Mouse (Mus musculus) right cerebral cortex, adult 2 months (tissue): Measurements from ENCODE around the gene Kng1.
A peak's percentile ranks its signal among the peaks of the same experiment; 100 is the strongest.
"Not testable (repeated sequence)": the region's sequence is repeated elsewhere in the genome, so short reads cannot be mapped to it uniquely, and the experiment has no call there.

ENCODE experiments used
- DNase-seq, 2 experiments: peaks; one replicate each; pipeline ENCODE4 v3.0.0; 2021 to 2022; ENCODE audit warnings: low spot score in 2 of 2

Gene Kng1

GRCm38 (mm10) chr16:23057668-23058447 lies at the start of gene Kng1:
Gene Kng1, plus strand, starts transcription at chr16:23057865.
- not testable (repeated sequence) for DNase-seq

- not testable (repeated sequence) for DNase-seq
Measured at GRCm38 (mm10) chr16:23013786-23014185, 43.9 kb upstream of the Kng1 start.

GRCm38 (mm10) chr16:23014645-23015044 lies 43.0 kb upstream of the Kng1 start:
- DNase-seq: peak in 1 of 2 experiments; percentile 4

- DNase-seq: not testable (repeated sequence)
Measured at GRCm38 (mm10) chr16:23020571-23020970, 37.1 kb upstream of the Kng1 start.

GRCm38 (mm10) chr16:23025111-23025510 lies 32.6 kb upstream of the Kng1 start:
- no peak for DNase-seq

GRCm38 (mm10) chr16:23026582-23026981 lies 31.1 kb upstream of the Kng1 start:
- DNase-seq: no peak

GRCm38 (mm10) chr16:23027341-23027740 lies 30.3 kb upstream of the Kng1 start:
- DNase-seq: not testable (repeated sequence)

- DNase-seq: not testable (repeated sequence)
Measured at GRCm38 (mm10) chr16:23028966-23029600, 28.6 kb upstream of the Kng1 start, which contains the start of gene Kng2. Gene Kng2, minus strand, starts transcription at chr16:23029482.

- no peak for DNase-seq
Measured at GRCm38 (mm10) chr16:23030673-23031435, 26.8 kb upstream of the Kng1 start.

GRCm38 (mm10) chr16:23033673-23034072 lies 24.0 kb upstream of the Kng1 start:
- no peak for DNase-seq

- DNase-seq: no peak
Measured at GRCm38 (mm10) chr16:23037744-23038143, 19.9 kb upstream of the Kng1 start.

GRCm38 (mm10) chr16:23039281-23039680 lies 18.4 kb upstream of the Kng1 start:
- DNase-seq: no peak

- DNase-seq: no peak
Measured at GRCm38 (mm10) chr16:23040876-23041275, 16.8 kb upstream of the Kng1 start.

- DNase-seq: peak; percentile 42 to 47
Measured at GRCm38 (mm10) chr16:23046319-23046718, 11.3 kb upstream of the Kng1 start.

- DNase-seq: not testable (repeated sequence)
Measured at GRCm38 (mm10) chr16:23059630-23060029, 2.0 kb downstream of the Kng1 start.

- DNase-seq: not testable (repeated sequence)
Measured at GRCm38 (mm10) chr16:23060781-23061325, 3.2 kb downstream of the Kng1 start.

GRCm38 (mm10) chr16:23077516-23077915 lies 19.9 kb downstream of the Kng1 start:
- DNase-seq: not testable (repeated sequence)

GRCm38 (mm10) chr16:23087159-23087558 lies 29.5 kb downstream of the Kng1 start:
- not testable (repeated sequence) for DNase-seq

- not testable (repeated sequence) for DNase-seq
Measured at GRCm38 (mm10) chr16:23087712-23088111, 30.0 kb downstream of the Kng1 start.

GRCm38 (mm10) chr16:23088491-23088890 lies 30.8 kb downstream of the Kng1 start:
- not testable (repeated sequence) for DNase-seq

- not testable (repeated sequence) for DNase-seq
Measured at GRCm38 (mm10) chr16:23091345-23091744, 33.7 kb downstream of the Kng1 start.
